Mouse (Mus musculus) thymus, postnatal 0 days (tissue): ENCODE measurements around the gene Asic2. TPM values are rescaled to one million over a fixed set of nuclear protein-coding genes. Genes with fewer than 3 reads are reported as not detected.

Source experiments
- DNase-seq: peaks from one replicate; pipeline ENCODE4 v3.0.0-alpha.2; 2015; ENCODE audit warnings: low spot score
- polyA plus RNA-seq: library from polyadenylated mRNA; unstranded; fragments of >200 nt; fragmentation: Nextera tagmentation; extraction: Ambion mirVana; gene quantifications from 2 replicates; pipeline ENCODE4 v1.2.1, GENCODE M21; 2015

Asic2 gene
- polyA plus RNA-seq, 1 experiment from 2014 or later: not detected

GRCm38 (mm10) chr11:81531906-81532305 lies 436.4 kb downstream of the Asic2 start:
- no peak for DNase-seq

- DNase-seq: no peak
These were observed 445.3 kb downstream of the Asic2 start for GRCm38 (mm10) chr11:81522927-81523326.

GRCm38 (mm10) chr11:81521881-81522280 lies 446.4 kb downstream of the Asic2 start:
- no peak for DNase-seq

DNA sequence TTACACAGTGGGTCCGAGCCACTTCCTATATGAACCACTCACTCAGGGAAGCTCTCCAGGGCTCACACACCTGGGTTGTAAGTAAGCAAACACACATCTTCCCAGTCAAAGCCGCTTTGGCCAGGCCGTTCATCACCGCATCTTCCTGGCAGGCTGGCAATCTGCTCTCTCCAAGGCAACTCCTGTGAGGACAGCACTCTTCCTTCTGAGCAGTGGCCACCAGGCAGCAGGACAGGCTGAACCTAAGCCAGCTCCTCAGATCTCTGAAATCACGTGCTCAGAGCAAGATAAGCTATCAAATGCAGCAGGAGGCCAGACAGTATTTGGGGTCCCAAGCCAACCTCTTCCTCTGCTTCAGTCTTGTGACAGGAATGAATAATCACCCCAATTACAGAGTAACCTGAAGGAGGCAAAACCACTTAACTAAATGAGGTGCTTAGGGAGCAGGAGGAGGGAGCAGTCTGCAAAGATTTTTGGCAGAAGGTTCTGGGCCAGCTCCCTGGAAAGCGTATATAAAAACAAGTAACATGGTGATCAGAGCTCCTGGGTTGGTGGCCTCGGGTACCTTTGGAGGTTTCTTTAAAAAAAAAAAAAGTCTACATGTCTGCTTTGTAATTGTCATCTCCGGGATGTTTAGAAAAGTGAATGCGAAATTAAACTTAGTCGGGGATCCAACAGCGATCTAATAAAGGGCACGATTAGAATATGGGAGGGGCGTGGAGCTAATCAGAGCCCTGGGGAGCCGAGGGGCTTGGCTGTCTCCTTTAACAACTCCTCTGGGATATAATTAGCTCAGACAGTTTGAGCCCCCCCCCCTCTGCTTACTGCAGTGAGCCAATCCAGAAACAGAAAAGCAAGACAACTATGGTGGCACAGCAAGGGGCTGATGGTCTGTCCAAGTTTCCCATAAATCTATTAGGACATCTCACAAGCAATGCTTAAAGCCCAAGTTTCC lies 450.0 kb downstream of the Asic2 start:
- DNase-seq: no peak

GRCm38 (mm10) chr11:81515754-81516153 lies 452.5 kb downstream of the Asic2 start:
- DNase-seq: no peak

DNA sequence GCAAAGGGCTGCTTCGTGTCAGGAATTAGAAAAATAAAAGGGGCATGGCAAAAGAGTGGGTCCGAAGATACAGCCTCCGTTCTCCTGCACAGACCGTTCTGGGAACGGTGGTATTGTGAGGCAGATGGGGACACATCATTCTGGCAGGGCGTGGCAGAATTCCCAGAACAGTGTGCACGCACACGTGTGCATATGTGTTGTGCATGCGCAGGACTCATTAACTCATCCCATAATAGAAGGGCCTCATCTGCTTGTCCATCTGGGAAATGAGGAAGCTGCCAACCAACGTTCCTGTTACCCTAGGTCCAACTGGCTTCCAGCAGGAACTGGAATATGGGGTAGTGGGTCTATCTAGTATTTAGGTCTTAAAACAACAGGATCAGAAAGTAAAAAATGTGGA lies 455.8 kb downstream of the Asic2 start:
- no peak for DNase-seq

DNA sequence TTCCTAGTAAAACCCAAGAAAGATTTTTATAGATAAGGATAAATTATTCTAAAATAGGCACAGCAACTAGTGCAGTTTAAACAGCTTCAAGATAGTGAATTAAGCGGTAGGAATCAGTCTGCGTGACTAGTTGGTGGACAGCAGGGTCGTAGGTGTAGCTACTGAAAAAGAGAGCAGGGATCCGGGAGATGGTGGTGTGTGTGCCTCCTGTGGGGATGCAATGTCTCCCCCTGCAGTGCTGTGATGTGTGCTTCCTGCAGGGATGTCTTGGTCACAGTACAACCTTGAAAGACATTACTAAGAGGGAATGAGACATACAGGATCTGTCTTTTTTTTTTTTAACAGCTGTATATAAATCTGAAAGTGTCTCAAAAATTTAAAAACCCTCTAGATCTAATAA lies 456.9 kb downstream of the Asic2 start:
- no peak for DNase-seq

GRCm38 (mm10) chr11:81508385-81509233 lies 459.6 kb downstream of the Asic2 start:
- no peak for DNase-seq

DNA sequence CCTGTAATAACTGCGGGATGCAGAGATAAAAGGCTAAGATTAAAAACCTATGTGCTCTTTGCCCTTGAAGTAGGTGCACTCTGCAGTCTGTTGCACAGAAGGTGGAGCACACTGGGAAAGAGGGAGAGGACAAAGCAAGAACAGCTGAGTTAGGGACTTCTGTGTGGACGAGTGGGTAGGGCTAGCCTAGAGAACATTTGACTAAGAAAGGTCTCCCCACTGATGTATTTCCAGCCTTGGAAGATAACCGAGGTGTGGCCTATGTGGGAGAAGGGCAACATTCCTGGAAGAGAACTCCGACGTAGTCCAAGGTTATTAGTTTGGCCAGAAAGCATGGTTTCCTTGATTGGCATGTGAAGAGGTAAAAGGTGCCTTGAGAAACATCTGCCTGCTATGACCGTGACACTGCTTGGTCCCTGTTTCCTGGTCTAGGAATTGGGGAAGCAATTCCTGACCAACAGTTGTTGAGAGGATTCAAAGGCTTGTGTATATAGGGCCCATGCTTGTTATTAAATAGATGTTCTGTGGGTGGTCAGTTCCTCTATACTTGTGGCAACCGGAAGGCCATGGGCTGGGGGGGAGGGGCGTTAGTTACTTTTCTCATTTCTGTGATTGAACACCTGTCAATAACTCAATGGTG lies 463.3 kb downstream of the Asic2 start:
- no peak for DNase-seq

- DNase-seq: no peak
These were observed 466.6 kb downstream of the Asic2 start for GRCm38 (mm10) chr11:81501473-81502246.

- DNase-seq: no peak
These were observed 469.3 kb downstream of the Asic2 start for GRCm38 (mm10) chr11:81498990-81499389.

GRCm38 (mm10) chr11:81497652-81498391 lies 470.4 kb downstream of the Asic2 start:
- DNase-seq: no peak

- DNase-seq: no peak
These were observed 471.8 kb downstream of the Asic2 start for GRCm38 (mm10) chr11:81496446-81496845.

GRCm38 (mm10) chr11:81492351-81492750 lies 475.9 kb downstream of the Asic2 start:
- no peak for DNase-seq

GRCm38 (mm10) chr11:81489144-81489735 lies 479.0 kb downstream of the Asic2 start:
- DNase-seq: no peak

DNA sequence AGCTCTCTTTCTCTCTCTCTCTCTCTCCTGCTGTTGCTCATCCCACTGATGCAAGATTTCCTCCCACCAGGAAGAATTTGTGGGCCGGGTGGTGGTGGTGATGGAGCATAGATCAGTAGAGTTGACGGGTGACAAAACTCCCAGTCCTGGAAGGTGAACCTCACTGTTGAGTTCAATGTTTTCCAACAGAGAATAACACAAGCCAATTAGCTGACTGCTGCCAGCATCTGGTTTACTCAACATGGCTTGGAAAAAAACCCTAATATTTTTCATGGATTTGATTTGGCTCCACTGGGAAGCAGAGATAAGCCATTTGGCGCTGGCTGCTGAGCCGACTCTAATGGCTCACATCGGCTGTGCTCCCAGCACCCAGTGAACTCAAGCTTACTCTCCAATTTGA lies 479.6 kb downstream of the Asic2 start:
- DNase-seq: no peak

DNA sequence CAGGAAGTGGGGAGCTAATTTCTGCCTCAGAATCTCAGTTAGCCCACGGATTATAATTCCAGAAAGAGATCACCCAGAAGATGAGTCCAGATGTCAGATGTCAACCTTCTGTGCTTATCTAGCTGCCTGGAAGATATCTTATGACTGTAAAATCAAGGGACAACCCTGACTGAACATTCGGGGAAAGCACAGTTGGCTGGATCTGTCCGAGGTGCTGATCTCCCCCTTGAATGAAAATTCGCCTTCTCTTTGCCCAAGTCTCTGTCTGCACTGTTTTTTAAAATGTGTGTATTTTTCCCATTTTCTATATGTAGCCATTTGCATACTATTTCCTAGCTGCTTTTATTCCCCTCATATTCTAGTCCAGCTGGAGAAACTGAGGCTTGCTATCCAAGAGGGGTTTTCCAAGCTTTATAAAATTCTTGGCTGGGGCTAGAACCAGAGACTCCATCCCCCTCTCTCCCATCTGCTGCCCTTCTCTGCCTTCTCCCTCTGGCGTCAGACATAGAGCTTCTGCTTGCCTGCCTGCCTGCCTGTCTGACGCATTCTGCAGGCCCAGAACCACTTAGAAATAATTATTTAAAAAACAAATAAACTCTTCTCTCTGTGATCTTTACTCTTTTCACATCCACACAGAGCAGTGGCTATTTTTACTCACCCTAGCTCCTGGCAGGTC lies 481.9 kb downstream of the Asic2 start:
- no peak for DNase-seq

- DNase-seq: no peak
These were observed 487.1 kb downstream of the Asic2 start for GRCm38 (mm10) chr11:81481198-81481597.

DNA sequence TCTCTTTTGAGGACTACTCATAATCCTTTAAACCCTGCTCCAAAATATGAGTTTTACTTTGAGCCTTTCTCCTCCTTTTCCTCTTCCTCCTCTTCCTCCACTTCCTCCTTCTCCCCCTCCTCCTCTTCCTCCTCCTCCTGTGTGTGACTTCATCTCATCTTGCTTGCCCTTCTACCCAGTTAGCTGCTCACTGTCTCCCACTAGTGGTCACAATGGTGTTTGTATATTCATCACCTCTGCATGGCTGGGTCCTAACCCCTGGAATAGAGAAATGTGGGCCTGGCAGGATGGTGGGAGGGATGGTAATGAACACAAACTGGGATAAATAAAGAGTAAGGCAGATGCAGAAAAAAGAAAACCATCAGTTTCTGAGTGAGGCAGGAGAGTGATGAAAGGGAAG lies 492.0 kb downstream of the Asic2 start:
- DNase-seq: no peak
